Mouse (Mus musculus): ENCODE measurements around the gene Cdh23. TPM values are rescaled to one million over a fixed set of nuclear protein-coding genes. Genes with fewer than 3 reads are reported as not detected.
A peak's percentile ranks its signal among the peaks of the same experiment; 100 is the strongest.

The Cdh23 gene
- polyA plus RNA-seq, 1 experiment from 2014 or later: 0.25 TPM

- WGBS: 59% methylated on average over 9 of the region's 9 CpGs
- Histone ChIP-seq H3K4me2 (ENCODE audit: low read length) (peak overlapping the region; percentile 53), H3K9ac (ENCODE audit: low read depth, low read length) (no peak overlapping the region), H3K4me3 (replicated peaks; ENCODE audit: low read depth, low read length) (no peak overlapping the region), H3K4me1 (replicated peaks; ENCODE audit: insufficient read depth, low read length) (peaks cover 17% of the 10 kb centered on the region), H3K27ac (no peak overlapping the region), H3K9me3 (replicated peaks; ENCODE audit: low read length) (no peaks in the 10 kb centered on the region), H3K27me3 (ENCODE audit: insufficient read depth, low read length) (0 out of 2 replicates have a peak, but pooled peaks cover 2% of the 10 kb centered on the region), H3K36me3 (ENCODE audit: insufficient read depth, low read length) (no peaks in the 10 kb centered on the region)
- DNase-seq (ENCODE audit: low spot score) (no peak), ATAC-seq (replicated peaks; ENCODE audit: low FRiP score, low read depth) (no peak)
- TF ChIP-seq CTCF (IDR thresholded peaks at IDR 0.05; ENCODE audit: low read depth): no peak
Observed at GRCm38 (mm10) chr10:60347768-60348610, 348.3 kb downstream of the Cdh23 start.

GRCm38 (mm10) chr10:60346701-60347405, 349.4 kb downstream of the Cdh23 start, which contains the start of gene Vsir:
Gene Vsir (plus strand): TSS chr10:60346851.
- peaks cover 17% of the 10 kb centered on the region for H3K4me1 ChIP-seq (replicated peaks; ENCODE audit: insufficient read depth, low read length)
- peak; percentile 74 for TF ChIP-seq CTCF (IDR thresholded peaks at IDR 0.05; ENCODE audit: low read depth)
- 1% methylated on average over 37 of the region's 37 CpGs for WGBS
- H3K36me3 ChIP-seq (ENCODE audit: insufficient read depth, low read length): no peaks in the 10 kb centered on the region
- peak within 1 kb of the TSS; percentile 33 for H3K4me3 ChIP-seq (replicated peaks; ENCODE audit: low read depth, low read length)
- H3K9ac ChIP-seq (ENCODE audit: low read depth, low read length): peak within 1 kb of the TSS; percentile 44
- ATAC-seq (replicated peaks; ENCODE audit: low FRiP score, low read depth) (peak; percentile 34; the same call in 1 of the 2 replicates), DNase-seq (ENCODE audit: low spot score) (peak; percentile 82)
- peak within 1 kb of the TSS; percentile 27; the same call in 1 of the 2 replicates for H3K27ac ChIP-seq
- peak within 1 kb of the TSS; percentile 53 for H3K4me2 ChIP-seq (ENCODE audit: low read length)
- 0 out of 2 replicates have a peak, but pooled peaks cover 2% of the 10 kb centered on the region for H3K27me3 ChIP-seq (ENCODE audit: insufficient read depth, low read length)
- no peaks in the 10 kb centered on the region for H3K9me3 ChIP-seq (replicated peaks; ENCODE audit: low read length)

- peaks cover 12% of the 10 kb centered on the region for H3K4me1 ChIP-seq (replicated peaks; ENCODE audit: insufficient read depth, low read length)
- H3K4me3 ChIP-seq (replicated peaks; ENCODE audit: low read depth, low read length): no peak overlapping the region
- no peak for ATAC-seq (replicated peaks; ENCODE audit: low FRiP score, low read depth)
- no peak for DNase-seq (ENCODE audit: low spot score)
- WGBS: 82% methylated on average over 4 of the region's 4 CpGs
- no peaks in the 10 kb centered on the region for H3K36me3 ChIP-seq (ENCODE audit: insufficient read depth, low read length)
- 0 out of 2 replicates have a peak, but pooled peaks cover 2% of the 10 kb centered on the region for H3K27me3 ChIP-seq (ENCODE audit: insufficient read depth, low read length)
- H3K27ac ChIP-seq: no peak overlapping the region
- no peak overlapping the region for H3K4me2 ChIP-seq (ENCODE audit: low read length)
- H3K9me3 ChIP-seq (replicated peaks; ENCODE audit: low read length): no peaks in the 10 kb centered on the region
- TF ChIP-seq CTCF (IDR thresholded peaks at IDR 0.05; ENCODE audit: low read depth): no peak
- H3K9ac ChIP-seq (ENCODE audit: low read depth, low read length): no peak overlapping the region
Observed at GRCm38 (mm10) chr10:60346056-60346455, 350.2 kb downstream of the Cdh23 start.

- no peak for TF ChIP-seq CTCF (IDR thresholded peaks at IDR 0.05; ENCODE audit: low read depth)
Observed at GRCm38 (mm10) chr10:60344111-60344510, 352.2 kb downstream of the Cdh23 start.

GRCm38 (mm10) chr10:60341528-60341927, 354.8 kb downstream of the Cdh23 start:
- H3K36me3 ChIP-seq (ENCODE audit: insufficient read depth, low read length): no peaks in the 10 kb centered on the region
- no peaks in the 10 kb centered on the region for H3K9me3 ChIP-seq (replicated peaks; ENCODE audit: low read length)
- no peak for TF ChIP-seq CTCF (IDR thresholded peaks at IDR 0.05; ENCODE audit: low read depth)
- H3K9ac ChIP-seq (ENCODE audit: low read depth, low read length): no peak overlapping the region
- H3K27me3 ChIP-seq (ENCODE audit: insufficient read depth, low read length): no peaks in the 10 kb centered on the region
- DNase-seq (ENCODE audit: low spot score) (no peak), ATAC-seq (replicated peaks; ENCODE audit: low FRiP score, low read depth) (no peak)
- 0 out of 2 replicates have a peak, but pooled peaks cover 4% of the 10 kb centered on the region for H3K4me1 ChIP-seq (replicated peaks; ENCODE audit: insufficient read depth, low read length)
- WGBS: 79% methylated on average over 9 of the region's 9 CpGs
- H3K27ac ChIP-seq: no peak overlapping the region
- no peak overlapping the region for H3K4me2 ChIP-seq (ENCODE audit: low read length)
- H3K4me3 ChIP-seq (replicated peaks; ENCODE audit: low read depth, low read length): no peak overlapping the region

More at GRCm38 (mm10) chr10:60344111-60344510, 352.2 kb downstream of the Cdh23 start:
- no peak overlapping the region for H3K4me3 ChIP-seq (replicated peaks; ENCODE audit: low read depth, low read length)
- 0 out of 2 replicates have a peak, but pooled peaks cover 2% of the 10 kb centered on the region for H3K27me3 ChIP-seq (ENCODE audit: insufficient read depth, low read length)
- DNase-seq (ENCODE audit: low spot score) (no peak), ATAC-seq (replicated peaks; ENCODE audit: low FRiP score, low read depth) (no peak)
- H3K4me2 ChIP-seq (ENCODE audit: low read length): no peak overlapping the region
- no peak overlapping the region for H3K9ac ChIP-seq (ENCODE audit: low read depth, low read length)
- no peaks in the 10 kb centered on the region for H3K36me3 ChIP-seq (ENCODE audit: insufficient read depth, low read length)
- H3K9me3 ChIP-seq (replicated peaks; ENCODE audit: low read length): no peaks in the 10 kb centered on the region
- peaks cover 10% of the 10 kb centered on the region; the same call in 1 of the 2 replicates for H3K4me1 ChIP-seq (replicated peaks; ENCODE audit: insufficient read depth, low read length)
- no peak overlapping the region for H3K27ac ChIP-seq
- whole genome bisulfite sequencing: 74% methylated on average over 3 of the region's 3 CpGs

GRCm38 (mm10) chr10:60335021-60335420, 361.3 kb downstream of the Cdh23 start:
- TF ChIP-seq CTCF (IDR thresholded peaks at IDR 0.05; ENCODE audit: low read depth): no peak
- Histone ChIP-seq H3K36me3 (ENCODE audit: insufficient read depth, low read length) (no peaks in the 10 kb centered on the region), H3K27ac (no peak overlapping the region), H3K9ac (ENCODE audit: low read depth, low read length) (no peak overlapping the region), H3K4me3 (replicated peaks; ENCODE audit: low read depth, low read length) (no peak overlapping the region), H3K27me3 (ENCODE audit: insufficient read depth, low read length) (no peaks in the 10 kb centered on the region), H3K4me1 (replicated peaks; ENCODE audit: insufficient read depth, low read length) (no peaks in the 10 kb centered on the region), H3K4me2 (ENCODE audit: low read length) (no peak overlapping the region), H3K9me3 (replicated peaks; ENCODE audit: low read length) (no peaks in the 10 kb centered on the region)
- 91% methylated on average over 4 of the region's 4 CpGs for WGBS
- DNase-seq (ENCODE audit: low spot score) (no peak), ATAC-seq (replicated peaks; ENCODE audit: low FRiP score, low read depth) (no peak)

Measured in kidney, postnatal 0 days (tissue).